Mouse (Mus musculus) hindbrain, postnatal 0 days (tissue): ENCODE data around the gene Unc13b. TPM values are rescaled to one million over a fixed set of nuclear protein-coding genes. Genes with fewer than 3 reads are reported as not detected.

ENCODE experiments used
- ATAC-seq: fragments of 200-750 bp; cut with Nextera tagmentation; 2 replicates; pipeline ENCODE4 v1.8.0; 2017; ENCODE audit warnings: mild to moderate bottlenecking, moderate TSS enrichment, moderate library complexity
- DNase-seq: peaks from one replicate; pipeline ENCODE4 v3.0.0-alpha.2; 2015; ENCODE audit warnings: low spot score
- H3K27ac ChIP-seq: fragments of 300-500 bp; sonication (generic); 2 replicates; pipeline ENCODE4 v1.5.1; 2014; ENCODE audit warnings: mild to moderate bottlenecking
- H3K27me3 ChIP-seq: fragments of 300-500 bp; sonication (generic); 2 replicates; pipeline ENCODE4 v1.6.1; 2014; ENCODE audit warnings: low read length, mixed read lengths; ENCODE audit not compliant: insufficient read depth
- H3K36me3 ChIP-seq: fragments of 300-500 bp; sonication (generic); 2 replicates; pipeline ENCODE4 v1.6.1; 2014; ENCODE audit warnings: low read length, mixed read lengths; ENCODE audit not compliant: insufficient read depth
- H3K4me1 ChIP-seq: fragments of 300-500 bp; sonication (generic); 2 replicates; pipeline ENCODE4 v1.6.1; 2014; ENCODE audit warnings: antibody characterized with exemption, low read length, mixed read lengths; ENCODE audit not compliant: insufficient read depth
- H3K4me2 ChIP-seq: fragments of 300-500 bp; sonication (generic); 2 replicates; pipeline ENCODE4 v1.6.1; 2014; ENCODE audit warnings: low read depth, mild to moderate bottlenecking, low read length, moderate library complexity, mixed read lengths
- H3K4me3 ChIP-seq: fragments of 300-500 bp; sonication (generic); 2 replicates; pipeline ENCODE4 v1.5.1; 2014; ENCODE audit warnings: low read length
- H3K9ac ChIP-seq: fragments of 300-500 bp; sonication (generic); replicated peaks from 2 replicates; pipeline ENCODE4 v1.6.1; 2014; ENCODE audit warnings: mild to moderate bottlenecking, low read length, moderate library complexity, mixed read lengths
- H3K9me3 ChIP-seq: fragments of 300-500 bp; sonication (generic); 2 replicates; pipeline ENCODE4 v1.6.1; 2016; ENCODE audit warnings: low read length, mixed read lengths
- CTCF ChIP-seq: IDR thresholded peaks from 2 replicates; pipeline ENCODE4 v1.5.1; 2016; ENCODE audit warnings: antibody characterized with exemption, control low read depth, low read depth
- WGBS: fragments of 180-500 bp; shearing (Covaris S2); extraction: QIAGEN DNeasy Blood & Tissue Kit; methylation state at CpG from one replicate; pipeline ENCODE4 v1.1.7; 2014; 5-methylcytosine and 5-hydroxymethylcytosine counted together
- polyA plus RNA-seq: library from polyadenylated mRNA; unstranded; fragments of >200 nt; fragmentation: Nextera tagmentation; extraction: Ambion mirVana; gene quantifications from 2 replicates; pipeline ENCODE4 v1.2.1, GENCODE M21; 2015
- total RNA-seq: library from RNA; depleted of rRNA; stranded (reverse); fragments of >200 nt; gene quantifications from 2 replicates; pipeline ENCODE4 v1.2.3, GENCODE M21; 2014

Gene Unc13b
- total and polyA plus RNA-seq, 2 experiments from 2014 or later, result 6.6 to 40.4 TPM

- WGBS, result 17% methylated on average over 8 of the region's 8 CpGs
- no peak for ATAC-seq
- no peak overlapping the region for H3K9ac ChIP-seq
Measured at GRCm38 (mm10) chr4:43058392-43058752, 381 bp upstream of the Unc13b start.

GRCm38 (mm10) chr4:43059697-43060096, 944 bp downstream of the Unc13b start:
- ATAC-seq, result no peak
- Histone ChIP-seq H3K9ac (peak overlapping the region; percentile 81; the same call in 1 of the 2 replicates), H3K4me2 (peak overlapping the region; percentile 82), H3K4me3 (peak overlapping the region; percentile 88), H3K27me3 (no peaks in the 10 kb centered on the region), H3K9me3 (no peaks in the 10 kb centered on the region), H3K36me3 (no peaks in the 10 kb centered on the region), H3K4me1 (peaks cover 3% of the 10 kb centered on the region; the same call in 1 of the 2 replicates), H3K27ac (no peak overlapping the region)
- 20% methylated on average over 3 of the region's 3 CpGs for WGBS
- DNase-seq, result no peak
- no peak for TF ChIP-seq CTCF

More at GRCm38 (mm10) chr4:43058392-43058752, 381 bp upstream of the Unc13b start:
- TF ChIP-seq CTCF, result no peak
- Histone ChIP-seq H3K4me1 (peaks cover 3% of the 10 kb centered on the region; the same call in 1 of the 2 replicates), H3K36me3 (no peaks in the 10 kb centered on the region), H3K9me3 (no peaks in the 10 kb centered on the region), H3K4me2 (peak overlapping the region; percentile 82), H3K4me3 (peak overlapping the region; percentile 88), H3K27ac (no peak overlapping the region), H3K27me3 (no peaks in the 10 kb centered on the region)
- DNase-seq, result no peak

GRCm38 (mm10) chr4:43060286-43060685, 1.5 kb downstream of the Unc13b start:
- no peak overlapping the region for H3K27ac ChIP-seq
- 35% methylated on average over 3 of the region's 3 CpGs for WGBS
- DNase-seq (no peak), ATAC-seq (no peak)
- H3K9me3 ChIP-seq, result no peaks in the 10 kb centered on the region
- peak; percentile 25 for TF ChIP-seq CTCF
- no peaks in the 10 kb centered on the region for H3K27me3 ChIP-seq
- peak overlapping the region; percentile 82; the same call in 1 of the 2 replicates for H3K4me2 ChIP-seq
- H3K36me3 ChIP-seq, result no peaks in the 10 kb centered on the region
- H3K4me1 ChIP-seq, result peaks cover 3% of the 10 kb centered on the region; the same call in 1 of the 2 replicates
- no peak overlapping the region for H3K9ac ChIP-seq
- no peak overlapping the region for H3K4me3 ChIP-seq

GRCm38 (mm10) chr4:43065471-43065870, 6.7 kb downstream of the Unc13b start:
- no peak for TF ChIP-seq CTCF
- over 99% methylated on average over 4 of the region's 4 CpGs for WGBS

GRCm38 (mm10) chr4:43074923-43075322, 16.2 kb downstream of the Unc13b start:
- H3K4me3 ChIP-seq, result no peak overlapping the region
- H3K4me2 ChIP-seq, result no peak overlapping the region
- TF ChIP-seq CTCF, result no peak
- H3K36me3 ChIP-seq, result no peaks in the 10 kb centered on the region
- no peak for ATAC-seq
- no peak overlapping the region for H3K27ac ChIP-seq
- H3K9ac ChIP-seq, result no peak overlapping the region
- no peaks in the 10 kb centered on the region for H3K27me3 ChIP-seq
- no peaks in the 10 kb centered on the region for H3K4me1 ChIP-seq
- no peaks in the 10 kb centered on the region for H3K9me3 ChIP-seq
- DNase-seq, result no peak

More at GRCm38 (mm10) chr4:43065471-43065870, 6.7 kb downstream of the Unc13b start:
- no peaks in the 10 kb centered on the region for H3K36me3 ChIP-seq
- no peak for ATAC-seq
- H3K4me2 ChIP-seq, result no peak overlapping the region
- H3K27ac ChIP-seq, result no peak overlapping the region
- no peak overlapping the region for H3K4me3 ChIP-seq
- H3K9ac ChIP-seq, result no peak overlapping the region
- no peak for DNase-seq
- no peaks in the 10 kb centered on the region for H3K9me3 ChIP-seq
- no peaks in the 10 kb centered on the region for H3K27me3 ChIP-seq
- H3K4me1 ChIP-seq, result peaks cover 3% of the 10 kb centered on the region; the same call in 1 of the 2 replicates

- Histone ChIP-seq H3K9ac (no peak overlapping the region), H3K4me2 (no peak overlapping the region), H3K27ac (no peak overlapping the region), H3K9me3 (no peaks in the 10 kb centered on the region), H3K4me1 (no peaks in the 10 kb centered on the region), H3K4me3 (no peak overlapping the region), H3K27me3 (no peaks in the 10 kb centered on the region), H3K36me3 (no peaks in the 10 kb centered on the region)
- WGBS, result 45% methylated on average over 7 of the region's 7 CpGs
- ATAC-seq (no peak), DNase-seq (no peak)
- TF ChIP-seq CTCF, result no peak
Measured at GRCm38 (mm10) chr4:43078071-43078718, 19.4 kb downstream of the Unc13b start.

GRCm38 (mm10) chr4:43082458-43082857, 23.7 kb downstream of the Unc13b start:
- H3K4me1 ChIP-seq, result no peaks in the 10 kb centered on the region
- no peak overlapping the region for H3K4me3 ChIP-seq
- WGBS, result 79% methylated on average over 2 of the region's 2 CpGs
- ATAC-seq (no peak), DNase-seq (no peak)
- no peak overlapping the region for H3K9ac ChIP-seq
- no peak overlapping the region for H3K4me2 ChIP-seq
- no peaks in the 10 kb centered on the region for H3K36me3 ChIP-seq
- TF ChIP-seq CTCF, result no peak
- no peaks in the 10 kb centered on the region for H3K9me3 ChIP-seq
- no peaks in the 10 kb centered on the region for H3K27me3 ChIP-seq
- H3K27ac ChIP-seq, result no peak overlapping the region
